Mouse (Mus musculus): ENCODE measurements around the gene Coa5. TPM values are rescaled to one million over a fixed set of nuclear protein-coding genes. Genes with fewer than 3 reads are reported as not detected.

Gene Coa5
- total RNA-seq (2012; rRNA removed) (26.7 and 31.4 TPM in 2 replicates), polyA plus RNA-seq (2012; ENCODE audit: insufficient read depth in 1 of 2, insufficient read length in 2 of 2, low read depth in 1 of 2, low replicate concordance in 2 of 2, missing spikeins in 1 of 2) (10 to 100 TPM in 1 of 2 experiments, not detected in 1; 34.5 TPM)

- Histone ChIP-seq H3K79me2 (ENCODE audit: control insufficient read depth, insufficient read depth, low read length, poor library complexity) (peaks cover 46% of the 10 kb centered on the region), H3K9me3 (replicated peaks; ENCODE audit: insufficient read depth, low read length) (no peaks in the 10 kb centered on the region), H3K4me3 (ENCODE audit: control insufficient read depth in 1 of 2, insufficient read depth in 1 of 2, low read depth in 2 of 2, low read length in 2 of 2) (peak within 1 kb of the TSS; percentile 92 to 93), H3K9ac (ENCODE audit: control insufficient read depth, low read depth, low read length, poor library complexity, severe bottlenecking) (peak within 1 kb of the TSS; percentile 86), H3K27ac (ENCODE audit: control insufficient read depth, low read depth, low read length) (peak within 1 kb of the TSS; percentile 94), H3K36me3 (ENCODE audit: control insufficient read depth in 1 of 2, insufficient read depth in 2 of 2, low read length in 2 of 2) (peaks cover 6 to 40% of the 10 kb centered on the region in 2 experiments), H3K27me3 (ENCODE audit: control insufficient read depth in 1 of 2, insufficient read depth in 2 of 2, low read length in 2 of 2) (no peaks in the 10 kb centered on the region), H3K4me1 (ENCODE audit: control insufficient read depth in 1 of 2, insufficient read depth in 2 of 2, low read length in 2 of 2) (peaks cover 14 to 35% of the 10 kb centered on the region in 2 experiments)
- DNase-seq (ENCODE audit: low read depth, low spot score), result peak; percentile 97
- TF ChIP-seq MYC (IDR thresholded peaks at IDR 0.05; ENCODE audit: low read depth, low read length) (peak; percentile 51; the same call in 1 of the 2 replicates), RAD21 (IDR thresholded peaks at IDR 0.05; ENCODE audit: low read depth, low read length) (no peak), SIN3A (IDR thresholded peaks at IDR 0.05; ENCODE audit: low read length) (peak; percentile 99), CHD1 (IDR thresholded peaks at IDR 0.05; ENCODE audit: low read depth, low read length) (no peak), MEF2A (IDR thresholded peaks at IDR 0.05; ENCODE audit: extremely low read depth, insufficient replicate concordance, low read depth, low read length, poor library complexity, severe bottlenecking) (no peak), ZC3H11A (IDR thresholded peaks at IDR 0.05; ENCODE audit: low read depth, low read length) (no peak), KAT2A (conservative IDR thresholded peaks at IDR 0.05; ENCODE audit: low read depth, low read length) (peak; percentile 94), MAZ (IDR thresholded peaks at IDR 0.05; ENCODE audit: low read depth, low read length) (no peak), E2F4 (IDR thresholded peaks at IDR 0.05; ENCODE audit: borderline replicate concordance, low read depth, low read length) (no peak), POLR2A (IDR thresholded peaks at IDR 0.05; ENCODE audit: control insufficient read depth in 1 of 2, insufficient read depth in 1 of 2, low read depth in 1 of 2, low read length in 2 of 2, poor library complexity in 1 of 2) (peak; percentile 77 to 85), BHLHE40 (IDR thresholded peaks at IDR 0.05; ENCODE audit: borderline replicate concordance, low read depth, low read length) (no peak), MAX (IDR thresholded peaks at IDR 0.05; ENCODE audit: low read length) (peak; percentile 45; the same call in 1 of the 2 replicates), MYB (IDR thresholded peaks at IDR 0.05; ENCODE audit: low read depth, low read length) (no peak), RCOR1 (IDR thresholded peaks at IDR 0.05; ENCODE audit: low read depth, low read length) (no peak), ELF1 (IDR thresholded peaks at IDR 0.05; ENCODE audit: low read depth, low read length) (peak; percentile 99), ZNF384 (IDR thresholded peaks at IDR 0.05; ENCODE audit: low read depth, low read length) (no peak), ZKSCAN1 (IDR thresholded peaks at IDR 0.05; ENCODE audit: low read depth, low read length) (no peak), NRF1 (IDR thresholded peaks at IDR 0.05; ENCODE audit: insufficient read depth, low read depth, low read length, poor library complexity, severe bottlenecking) (peak; percentile 88), POLR2AphosphoS2 (IDR thresholded peaks at IDR 0.05; ENCODE audit: low read length) (peak; percentile 75), SMC3 (IDR thresholded peaks at IDR 0.05; ENCODE audit: low read depth, low read length) (no peak), MXI1 (IDR thresholded peaks at IDR 0.05; ENCODE audit: low read depth, low read length) (peak; percentile 88), GABPA (IDR thresholded peaks at IDR 0.05; ENCODE audit: low read depth, low read length) (no peak; the same call in 1 of the 2 replicates), EP300 (IDR thresholded peaks at IDR 0.05; ENCODE audit: low read depth in 1 of 2, low read length in 2 of 2) (no peak), GATA1 (IDR thresholded peaks at IDR 0.05; ENCODE audit: low read depth, low read length) (no peak), HCFC1 (IDR thresholded peaks at IDR 0.05; ENCODE audit: low read depth, low read length) (peak; percentile 97), JUND (IDR thresholded peaks at IDR 0.05; ENCODE audit: low read depth, low read length) (no peak), TCF12 (IDR thresholded peaks at IDR 0.05; ENCODE audit: low read depth, low read length) (peak; percentile 43; the same call in 1 of the 2 replicates), NELFE (IDR thresholded peaks at IDR 0.05; ENCODE audit: low read depth, low read length) (peak; percentile 74), TAL1 (IDR thresholded peaks at IDR 0.05; ENCODE audit: low read length) (no peak), MAFK (IDR thresholded peaks at IDR 0.05; ENCODE audit: borderline replicate concordance, low read depth, low read length) (no peak), TBP (IDR thresholded peaks at IDR 0.05; ENCODE audit: low read depth, low read length) (peak; percentile 71), USF1 (IDR thresholded peaks at IDR 0.05; ENCODE audit: low read depth, low read length) (no peak), POLR2AphosphoS5 (IDR thresholded peaks at IDR 0.05; ENCODE audit: borderline replicate concordance, low read depth, low read length) (0 out of 2 replicates have a peak, but pooled peaks have one; percentile 24), CHD2 (IDR thresholded peaks at IDR 0.05; ENCODE audit: low read length) (no peak), USF2 (IDR thresholded peaks at IDR 0.05; ENCODE audit: borderline replicate concordance in 1 of 2, insufficient read depth in 1 of 2, low read depth in 1 of 2, low read length in 2 of 2) (no peak)
Observed at GRCm38 (mm10) chr1:37429366-37430296, at the start of gene Coa5, which contains the start of gene Unc50. Gene Coa5 (minus strand): TSS chr1:37430103. Gene Unc50 (plus strand): TSS chr1:37430139.

Data from MEL (cell line).